Mouse (Mus musculus) adrenal gland, adult 8-10 months (tissue): ENCODE measurements around the gene Dhx30. TPM values are rescaled to one million over a fixed set of nuclear protein-coding genes. Genes with fewer than 3 reads are reported as not detected.
"Not testable (repeated sequence)": the region's sequence is repeated elsewhere in the genome, so short reads cannot be mapped to it uniquely, and the experiment has no call there.

ENCODE experiments used
- DNase-seq: peaks from one replicate; pipeline ENCODE4 v3.0.0; 2022
- total RNA-seq, 4 experiments: library from RNA; stranded (reverse); gene quantifications; 2 replicates each; pipeline ENCODE4 v1.2.4; 2022

Dhx30 gene
- total RNA-seq, 4 experiments from 2014 or later, result 107 to 117 (median 114) TPM

DNA sequence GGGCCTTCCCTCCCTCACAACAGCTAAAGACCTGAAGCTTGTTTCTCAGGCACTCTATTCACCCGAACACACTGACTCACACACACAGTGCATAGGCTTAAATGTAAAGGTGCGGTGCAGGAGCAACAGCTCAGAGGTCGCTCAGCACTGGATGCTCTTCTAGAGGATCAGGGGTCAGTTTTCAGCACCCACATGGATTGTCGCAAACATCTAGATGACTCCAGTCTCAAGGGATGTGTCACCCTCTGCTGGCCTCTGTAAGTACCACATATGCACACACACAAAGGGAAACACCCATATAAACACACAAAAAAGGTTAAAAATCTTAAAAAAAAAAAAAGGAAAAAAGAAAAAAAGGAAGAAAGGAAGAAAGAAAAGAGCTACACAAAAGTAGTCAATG is 22.9 kb downstream of the Dhx30 start:
- DNase-seq, result no peak

DNA sequence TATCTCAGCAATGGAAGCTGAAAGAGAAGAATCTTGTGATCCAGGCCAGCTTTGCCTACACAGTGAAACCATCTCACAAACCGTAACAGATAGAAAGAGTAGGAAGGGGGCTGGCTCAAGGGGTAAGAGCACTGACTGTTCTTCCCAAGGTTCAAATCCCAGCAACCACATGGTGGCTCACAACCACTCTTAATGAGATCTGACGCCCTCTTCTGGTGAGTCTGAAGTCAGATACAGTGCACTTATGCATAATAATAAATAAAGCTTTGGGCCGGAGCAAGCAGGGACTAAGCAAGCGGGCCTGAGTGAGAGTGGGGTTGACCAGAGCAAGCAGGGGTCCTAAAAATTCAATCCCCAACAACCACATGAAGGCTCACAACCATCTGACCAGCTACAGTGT is 24.3 kb downstream of the Dhx30 start:
- no peak for DNase-seq

DNA sequence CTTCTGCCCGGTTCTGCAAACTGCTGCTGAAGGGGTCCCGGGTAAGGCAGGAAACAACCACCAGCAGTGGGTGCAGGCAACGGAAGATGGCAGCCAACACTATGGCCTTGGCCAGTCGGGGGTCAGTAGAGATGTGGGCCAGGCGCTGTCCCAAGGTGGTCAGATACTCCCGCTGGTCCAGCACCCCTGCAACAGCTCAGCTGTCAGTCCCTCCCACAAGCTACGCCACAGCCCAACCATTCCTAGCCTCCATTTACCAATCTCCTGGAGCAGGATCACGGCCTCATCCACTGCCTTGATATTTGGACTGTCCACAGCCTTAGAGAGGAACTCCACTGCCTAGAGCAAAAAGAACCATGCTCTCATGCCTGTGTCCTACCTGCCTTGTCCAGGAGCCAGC is 31.9 kb downstream of the Dhx30 start:
- no peak for DNase-seq

DNA sequence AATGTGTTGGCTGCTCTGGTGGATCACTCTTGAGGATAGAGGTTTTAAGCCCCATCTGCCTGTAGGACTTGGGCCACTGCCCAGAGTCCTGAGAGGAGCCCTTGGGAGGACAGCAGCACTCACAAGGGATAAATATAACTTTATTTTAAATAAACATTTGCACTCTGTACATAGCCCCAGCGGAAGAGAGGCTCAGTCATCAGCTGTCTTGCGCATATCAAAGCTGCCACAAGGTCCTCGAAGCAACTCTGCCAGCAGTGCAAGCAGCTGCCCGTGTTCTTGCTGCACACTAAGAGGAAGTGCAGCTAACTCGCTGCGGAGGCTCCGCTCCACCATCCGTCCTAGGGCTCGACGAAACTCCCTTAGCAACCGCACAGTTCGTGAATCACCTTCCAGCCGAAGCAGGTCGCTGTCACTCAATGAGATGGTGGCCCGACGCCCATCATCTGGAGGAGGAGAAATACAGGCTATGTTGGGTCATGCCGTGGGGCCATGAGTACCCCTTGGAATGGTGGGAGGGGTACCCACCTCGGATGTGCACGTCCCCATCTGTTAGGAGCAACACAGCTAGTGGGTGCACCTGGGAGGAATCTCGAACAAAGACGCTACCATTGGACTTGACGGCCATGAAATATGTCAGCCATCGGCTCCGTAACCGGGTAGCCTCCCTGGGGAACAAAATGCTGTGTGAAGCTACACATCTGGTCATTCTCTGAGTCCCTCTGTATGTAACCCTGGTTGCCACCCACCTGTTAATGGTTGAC is 33.2 kb downstream of the Dhx30 start:
- DNase-seq, result no peak

DNA sequence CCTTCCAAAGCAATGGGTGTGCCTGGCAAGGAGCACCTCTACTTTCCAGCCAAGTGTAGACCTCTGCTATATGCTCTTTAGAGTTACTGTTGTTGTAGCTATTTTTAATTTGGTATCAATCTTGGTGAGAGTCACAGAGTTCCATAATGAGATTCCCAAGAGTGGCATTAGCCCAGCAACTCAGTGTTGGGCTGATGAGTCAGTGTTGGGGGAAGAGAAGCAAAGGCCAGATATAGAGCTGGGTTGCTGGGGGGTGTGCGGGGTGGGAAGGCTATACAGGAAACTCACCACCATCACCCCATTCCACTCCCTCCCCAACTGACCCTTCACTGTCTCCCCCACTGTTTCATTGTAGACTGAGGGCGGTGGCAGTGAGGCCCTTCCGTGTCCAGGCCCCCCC is 36.6 kb downstream of the Dhx30 start:
- no peak for DNase-seq

DNA sequence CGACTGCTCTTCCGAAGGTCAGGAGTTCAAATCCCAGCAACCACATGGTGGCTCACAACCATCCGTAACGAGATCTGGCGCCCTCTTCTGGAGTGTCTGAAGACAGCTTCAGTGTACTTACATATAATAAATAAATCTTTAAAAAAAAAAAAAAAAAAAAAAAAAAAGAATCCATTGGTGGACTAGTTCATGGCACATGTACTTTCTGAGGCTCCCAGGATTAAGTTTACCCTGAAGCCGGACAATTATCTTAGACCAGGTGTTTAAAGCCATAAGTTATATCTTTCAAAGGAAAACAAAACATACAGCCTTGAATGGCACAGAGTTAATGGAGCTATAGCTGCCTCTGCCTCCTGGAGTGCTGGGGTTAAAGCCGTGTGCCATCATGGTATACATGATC is 41.2 kb downstream of the Dhx30 start:
- not testable (repeated sequence) for DNase-seq

DNA sequence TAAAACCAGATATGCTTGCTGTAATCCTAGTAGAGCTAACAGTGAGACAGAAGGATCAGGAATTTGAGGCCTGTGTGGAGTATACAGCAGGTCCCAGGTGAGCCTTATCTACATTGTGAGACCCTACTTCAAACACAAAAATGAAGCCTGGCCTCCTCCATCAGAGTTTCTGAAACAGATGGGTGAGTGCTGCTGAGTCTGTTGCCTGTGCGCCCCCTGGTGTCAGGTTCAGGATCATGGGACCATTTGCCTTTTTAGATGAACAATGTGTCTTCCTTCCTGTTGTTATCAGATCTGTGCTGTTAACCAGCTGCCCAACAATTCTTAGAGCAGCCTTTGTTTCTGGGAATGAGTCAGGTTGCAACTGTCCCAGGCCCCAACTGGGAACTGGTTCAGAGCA is 45.8 kb downstream of the Dhx30 start:
- DNase-seq, result peak; percentile 66

DNA sequence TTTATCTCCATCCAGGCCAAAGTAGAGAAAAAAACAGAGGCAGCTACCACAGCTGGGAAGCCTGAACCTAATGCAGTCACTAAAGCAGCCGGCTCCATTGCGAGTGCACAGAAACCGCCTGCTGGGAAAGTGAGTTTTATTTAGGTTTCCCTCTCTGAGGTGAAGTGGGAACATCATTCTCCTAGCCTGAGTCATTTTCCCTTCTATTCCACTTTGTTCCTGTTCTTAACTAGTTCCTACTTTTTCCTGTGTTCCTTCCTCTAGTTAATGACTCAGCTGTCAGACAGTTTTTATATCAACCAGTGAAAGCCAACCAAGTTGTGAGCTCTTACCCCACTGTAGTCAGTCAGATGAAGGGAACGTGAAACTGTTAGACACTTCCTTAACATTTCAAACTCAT is 46.6 kb downstream of the Dhx30 start:
- no peak for DNase-seq

DNA sequence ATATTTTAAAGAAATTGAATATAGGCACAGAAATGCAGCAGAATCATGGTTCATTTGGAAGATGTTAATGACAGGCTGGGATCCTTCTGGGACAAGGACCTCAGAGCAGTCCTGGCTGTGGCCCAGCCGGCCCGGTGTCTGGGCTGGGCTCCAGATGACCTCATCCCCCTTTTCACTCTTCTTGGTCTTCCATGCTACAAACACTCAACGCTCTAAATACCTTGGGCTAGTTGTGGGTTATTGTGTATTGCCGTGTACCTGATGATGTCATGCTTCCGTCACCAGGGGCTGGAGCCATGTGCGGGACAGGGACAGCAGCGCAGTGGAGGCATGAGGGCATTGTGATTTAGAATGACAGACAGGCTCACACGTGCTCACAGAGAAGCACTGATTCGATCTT is 47.3 kb downstream of the Dhx30 start:
- DNase-seq, result peak; percentile 78

DNA sequence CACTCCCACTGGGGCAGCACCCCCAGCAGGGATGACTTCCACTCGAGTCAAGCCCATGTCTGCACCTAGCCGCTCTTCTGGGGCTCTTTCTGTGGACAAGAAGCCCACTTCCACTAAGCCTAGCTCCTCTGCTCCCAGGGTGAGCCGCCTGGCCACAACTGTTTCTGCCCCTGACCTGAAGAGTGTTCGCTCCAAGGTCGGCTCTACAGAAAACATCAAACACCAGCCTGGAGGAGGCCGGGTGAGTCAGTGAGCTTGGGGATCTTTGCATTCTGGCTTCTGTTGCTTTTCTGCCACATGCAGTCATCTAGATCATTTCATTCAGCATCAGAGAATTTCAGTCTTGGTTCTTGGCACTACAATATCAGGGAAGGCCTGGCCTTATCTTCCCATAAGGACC is 48.9 kb downstream of the Dhx30 start:
- DNase-seq, result peak; percentile 74

DNA sequence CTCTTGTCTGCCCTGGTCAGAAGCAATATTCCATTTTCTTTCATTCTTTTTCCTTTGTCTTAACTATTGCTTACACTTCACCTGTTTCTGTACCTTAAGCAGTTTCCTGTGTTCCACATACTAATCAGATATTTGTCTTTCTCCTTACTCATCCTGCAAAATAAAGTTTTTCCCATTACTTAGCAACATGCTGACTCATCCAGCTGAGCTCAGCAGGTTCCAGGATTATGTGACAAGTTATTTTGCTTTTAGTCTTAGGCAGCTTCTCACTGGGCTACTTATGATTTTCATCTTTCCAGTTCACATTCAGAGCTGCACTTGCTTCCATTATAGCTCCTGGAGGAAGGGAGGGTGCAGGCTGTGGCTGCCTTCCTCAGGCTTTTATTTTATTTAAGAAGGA is 53.0 kb downstream of the Dhx30 start:
- DNase-seq, result no peak

DNA sequence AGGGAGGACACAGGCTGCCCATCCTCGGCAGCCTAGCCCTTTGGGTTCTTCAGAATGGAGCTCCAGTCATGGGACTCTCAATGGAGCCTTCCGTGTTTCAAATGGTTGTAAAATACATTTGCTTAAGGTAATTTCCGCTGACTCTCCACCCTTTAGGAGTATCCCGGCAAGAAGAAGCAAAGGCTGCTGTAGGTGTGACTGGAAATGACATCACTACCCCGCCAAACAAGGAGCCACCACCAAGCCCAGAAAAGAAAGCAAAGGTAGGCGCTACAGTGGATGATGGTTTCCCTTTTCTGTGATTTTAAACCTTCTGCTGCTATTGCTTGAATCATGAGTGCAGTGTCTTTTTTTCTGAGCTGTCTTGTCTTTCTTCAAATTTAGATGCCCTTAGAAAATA is 54.8 kb downstream of the Dhx30 start:
- no peak for DNase-seq

DNA sequence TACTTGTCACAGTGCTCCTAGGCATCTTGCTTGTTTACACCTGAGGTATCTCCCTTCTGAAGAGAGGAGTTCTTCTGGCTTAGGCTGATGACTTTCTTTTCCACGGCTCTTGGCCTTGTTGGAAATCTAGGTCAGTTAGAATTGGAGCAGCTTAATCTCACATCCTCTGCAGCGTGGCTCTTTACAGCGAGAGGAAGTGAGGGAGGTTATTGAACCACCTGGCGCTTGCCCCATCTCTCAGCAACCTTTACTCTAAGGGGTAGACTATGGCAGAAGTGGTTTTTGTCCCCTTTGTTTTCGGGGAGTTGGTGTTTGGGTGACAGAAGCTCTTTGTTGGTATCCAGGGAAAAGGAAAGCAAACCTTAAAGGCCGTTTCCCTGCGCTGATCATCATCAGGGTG is 55.2 kb downstream of the Dhx30 start:
- DNase-seq, result no peak

DNA sequence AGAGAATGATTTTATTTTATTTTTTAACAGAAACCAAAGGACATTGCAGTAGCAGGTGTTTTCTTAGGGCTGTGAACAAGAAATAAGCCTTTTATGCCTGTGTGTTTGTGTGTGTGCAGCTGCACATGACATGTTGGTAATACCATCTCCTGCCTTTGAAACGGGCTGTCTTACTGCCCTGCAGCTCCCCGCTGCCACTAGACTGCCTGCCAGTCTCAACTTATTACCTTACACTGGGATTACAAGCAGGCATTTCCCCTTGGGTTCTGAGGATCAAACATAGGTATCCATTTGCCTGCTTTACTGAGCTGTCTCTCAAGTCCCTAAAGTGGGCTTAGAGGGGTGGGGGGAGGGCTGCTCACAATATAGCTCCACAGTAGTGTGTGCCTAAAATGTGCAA is 56.9 kb downstream of the Dhx30 start:
- no peak for DNase-seq

DNA sequence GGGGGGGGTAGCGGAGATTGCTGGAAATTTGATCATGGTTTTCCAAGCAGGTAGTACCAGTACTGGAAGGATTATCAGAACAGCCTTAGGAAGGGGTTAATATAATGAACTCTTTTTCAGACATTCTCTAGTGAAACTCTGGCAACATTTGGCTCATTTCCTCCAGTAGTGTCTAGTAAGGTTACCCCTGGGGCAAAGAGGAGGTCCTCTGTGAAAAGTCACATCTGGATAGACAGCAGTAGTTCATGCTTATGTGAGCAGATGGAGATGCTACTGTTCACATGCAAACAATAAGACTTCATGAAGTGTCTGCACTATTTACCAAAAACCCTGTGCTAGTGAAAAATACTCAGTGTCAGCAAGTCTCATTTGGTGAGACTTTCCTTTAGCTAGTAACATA is 60.4 kb downstream of the Dhx30 start:
- no peak for DNase-seq

DNA sequence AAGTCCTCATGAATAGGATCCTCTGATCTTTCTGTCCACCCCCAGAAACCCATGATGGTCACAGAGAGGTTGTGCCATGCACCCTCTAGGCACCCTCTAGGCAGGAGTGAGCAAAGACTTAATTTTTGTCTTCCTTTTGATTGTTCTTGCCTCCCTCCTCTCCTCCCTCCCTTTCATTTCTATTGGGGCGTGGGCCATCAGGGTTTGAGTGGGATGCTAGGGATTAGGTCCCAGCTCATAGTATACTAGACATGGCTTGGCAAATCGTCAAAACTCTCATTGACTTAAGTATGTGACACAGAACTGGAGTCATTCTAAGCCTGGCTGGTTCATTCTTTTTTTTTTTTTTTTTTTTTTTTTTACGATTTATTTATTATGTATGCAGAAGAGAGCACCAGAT is 62.8 kb downstream of the Dhx30 start:
- no peak for DNase-seq

DNA sequence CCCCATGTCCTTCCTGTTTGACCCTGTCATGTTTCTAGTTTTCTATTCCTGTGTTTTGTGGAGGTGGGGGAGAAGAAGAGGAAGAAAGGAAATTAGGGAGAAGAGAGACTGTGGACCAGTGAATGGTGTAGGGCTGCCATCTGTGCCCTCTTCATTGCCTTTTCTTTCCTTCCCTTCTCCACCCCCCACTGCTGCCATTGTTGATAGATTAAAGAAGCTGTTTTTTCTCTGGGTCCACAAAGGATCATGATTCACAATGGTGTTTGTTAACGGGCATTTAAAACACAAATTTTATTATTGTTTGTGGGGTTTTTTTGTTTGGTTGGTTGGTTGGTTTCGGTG is 63.6 kb downstream of the Dhx30 start:
- no peak for DNase-seq

DNA sequence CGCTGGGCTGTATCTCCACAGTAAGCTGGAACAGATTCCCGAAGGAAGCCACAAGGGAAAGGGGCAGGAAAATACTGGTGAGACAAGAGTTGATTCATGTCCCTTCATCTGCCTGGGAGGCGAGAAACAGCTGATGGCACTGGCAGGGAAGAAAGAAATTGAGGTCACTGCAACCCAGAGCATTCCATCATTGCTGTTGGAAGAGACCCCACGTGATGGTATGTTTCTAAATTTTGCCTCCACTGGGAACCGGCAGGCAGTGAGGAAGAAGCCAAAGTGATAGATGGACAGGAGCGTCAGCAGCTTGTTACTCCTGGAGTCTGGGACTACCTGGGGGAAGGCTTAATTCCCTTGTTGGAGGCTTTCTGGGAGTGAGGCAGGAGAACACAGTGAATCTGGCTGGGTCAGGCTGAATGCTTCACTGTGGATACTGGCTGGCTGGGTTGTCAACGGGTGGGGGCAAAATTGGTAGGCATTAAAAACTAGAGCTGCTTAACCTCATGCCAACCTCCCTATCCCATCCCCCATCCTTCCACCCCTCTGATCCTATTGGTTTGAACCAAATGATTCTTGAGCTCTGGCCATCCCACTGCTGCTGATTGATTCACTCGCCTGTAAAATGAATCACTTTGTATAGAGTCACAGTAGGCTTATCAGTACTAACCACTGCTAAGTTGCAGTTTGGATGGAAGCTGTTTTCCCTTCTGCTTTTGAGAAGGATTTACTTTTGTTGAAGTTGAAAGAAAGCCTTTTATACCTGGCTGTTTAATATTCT is 64.1 kb downstream of the Dhx30 start:
- DNase-seq, result no peak

DNA sequence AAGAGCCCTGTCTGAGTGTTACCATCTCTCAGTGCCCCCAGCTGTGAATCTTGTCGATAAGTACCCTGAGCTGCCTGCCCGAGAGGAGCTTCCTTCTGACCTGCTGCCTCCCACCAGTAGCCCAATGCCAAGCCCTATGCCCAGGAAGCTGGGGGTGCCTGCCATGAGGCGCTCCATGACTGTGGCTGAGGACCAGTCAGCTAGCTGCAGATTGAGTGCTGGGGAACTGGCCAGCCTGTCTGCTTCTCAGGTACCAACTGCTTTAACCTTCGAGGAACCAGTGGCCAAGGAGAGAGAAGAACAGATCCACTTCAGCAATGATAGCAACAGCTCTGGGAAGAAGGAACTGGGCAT is 64.7 kb downstream of the Dhx30 start:
- no peak for DNase-seq

DNA sequence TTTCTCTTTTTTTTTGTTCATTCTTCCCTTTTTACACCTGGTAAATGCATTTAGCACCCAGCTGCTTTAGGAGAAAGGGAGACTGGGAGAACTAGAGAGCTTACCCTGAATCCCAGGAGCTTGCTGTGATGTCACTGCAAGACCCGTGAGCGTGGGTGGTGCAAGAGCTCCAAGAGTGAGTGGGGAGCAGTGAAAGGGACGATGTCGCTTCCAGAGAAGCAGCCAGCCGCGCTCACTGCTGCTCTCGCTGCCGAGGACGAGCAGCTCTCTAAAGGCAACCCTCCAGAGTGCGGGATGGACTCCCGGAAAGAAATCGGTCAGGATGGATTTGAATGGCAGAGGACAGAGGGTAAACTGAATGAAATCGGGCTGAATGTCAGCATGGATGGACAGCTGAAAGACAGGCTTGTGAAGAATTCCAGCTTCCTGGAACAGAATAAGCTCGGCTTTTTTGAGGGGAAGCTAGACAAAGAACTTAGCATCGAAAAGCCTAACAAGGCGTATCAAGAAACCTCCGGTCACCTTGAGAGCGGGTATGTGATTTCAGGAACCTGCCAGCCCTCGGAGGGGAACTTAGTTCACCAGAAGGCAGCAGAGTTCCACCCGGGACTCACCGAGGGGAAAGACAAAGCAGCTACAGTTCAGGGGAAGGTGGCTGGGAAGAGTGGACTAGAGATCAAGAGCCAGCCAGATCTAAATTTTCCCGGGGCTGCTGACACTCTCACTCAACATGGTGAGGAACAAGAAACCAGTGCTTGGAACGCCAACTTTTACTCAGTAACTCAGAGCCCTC is 65.6 kb downstream of the Dhx30 start:
- no peak for DNase-seq

DNA sequence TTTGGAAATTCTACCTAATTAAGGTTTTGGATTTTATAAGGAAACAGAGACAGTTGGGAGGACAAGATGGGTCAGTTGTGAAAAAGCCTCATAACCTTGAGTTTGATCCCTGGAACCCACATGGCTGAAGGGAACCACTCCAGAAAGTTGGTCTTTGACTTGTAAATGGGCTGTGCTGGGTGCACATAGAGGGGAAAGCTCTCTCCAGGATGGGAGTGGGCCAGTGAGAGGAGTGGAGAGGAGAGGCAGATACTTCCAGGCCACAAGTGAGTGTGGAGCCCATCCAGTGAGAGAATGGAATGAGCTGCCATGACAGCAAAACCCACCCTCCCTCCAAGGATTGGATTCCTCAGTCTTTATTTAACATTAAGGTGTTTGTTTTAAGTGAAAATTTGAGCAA is 66.4 kb downstream of the Dhx30 start:
- DNase-seq, result no peak

DNA sequence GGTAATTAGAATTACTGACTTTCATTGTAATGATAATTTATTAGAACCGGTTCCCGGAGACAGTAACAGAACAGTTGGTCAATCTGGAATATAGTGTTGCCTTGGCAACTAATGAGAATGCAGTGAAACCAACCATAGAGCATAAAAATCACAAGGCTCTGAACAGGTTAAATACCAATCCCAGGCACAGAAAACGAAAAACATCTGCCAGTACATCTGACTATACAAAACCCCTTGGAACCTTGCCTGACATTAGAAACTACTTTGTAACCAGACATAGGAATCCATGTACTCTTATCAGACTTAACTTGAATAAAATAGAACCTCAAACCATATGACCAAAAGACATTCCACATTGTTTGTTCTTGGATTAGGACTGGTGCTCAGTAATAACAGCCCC is 69.8 kb downstream of the Dhx30 start:
- no peak for DNase-seq

DNA sequence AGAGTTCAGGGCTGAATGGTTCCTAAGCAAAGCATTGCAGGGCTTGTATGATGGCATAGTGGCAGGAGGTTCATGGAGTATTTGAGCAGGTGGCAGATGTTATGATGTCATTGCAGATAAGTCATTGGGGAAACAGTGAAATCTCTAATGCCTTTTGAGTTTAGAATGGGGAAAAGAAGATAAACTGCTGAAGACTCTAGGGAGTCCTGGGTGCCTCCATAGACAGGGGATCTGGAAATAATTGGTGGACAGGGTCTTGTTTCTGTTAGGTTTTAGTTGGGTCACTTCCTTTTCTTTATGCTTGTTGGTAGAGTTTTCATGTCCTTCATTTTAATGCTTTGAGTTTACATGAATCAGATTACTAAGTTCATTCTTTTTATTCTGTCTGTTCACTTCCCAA is 70.4 kb downstream of the Dhx30 start:
- no peak for DNase-seq
